Mouse (Mus musculus) neutrophil, adult 5-6 weeks (primary cell): ENCODE measurements around the gene Kcnab1. TPM values are rescaled to one million over a fixed set of nuclear protein-coding genes. Genes with fewer than 3 reads are reported as not detected.

ENCODE experiments used
- ATAC-seq: fragments of 151-379, 151-347 bp; 2 replicates; pipeline ENCODE4 v1.8.0; 2017; ENCODE audit warnings: mild to moderate bottlenecking, moderate TSS enrichment; ENCODE audit not compliant: insufficient number of reproducible peaks, poor library complexity, low FRiP score, severe bottlenecking; ENCODE audit errors: extremely low read depth
- total RNA-seq: library from RNA; stranded (forward); fragments of 200-1000 nt; gene quantifications from 2 replicates; pipeline ENCODE4 v1.2.3, GENCODE M21; 2017

Gene Kcnab1
- total RNA-seq, 1 experiment from 2014 or later, result 0.47 TPM

DNA sequence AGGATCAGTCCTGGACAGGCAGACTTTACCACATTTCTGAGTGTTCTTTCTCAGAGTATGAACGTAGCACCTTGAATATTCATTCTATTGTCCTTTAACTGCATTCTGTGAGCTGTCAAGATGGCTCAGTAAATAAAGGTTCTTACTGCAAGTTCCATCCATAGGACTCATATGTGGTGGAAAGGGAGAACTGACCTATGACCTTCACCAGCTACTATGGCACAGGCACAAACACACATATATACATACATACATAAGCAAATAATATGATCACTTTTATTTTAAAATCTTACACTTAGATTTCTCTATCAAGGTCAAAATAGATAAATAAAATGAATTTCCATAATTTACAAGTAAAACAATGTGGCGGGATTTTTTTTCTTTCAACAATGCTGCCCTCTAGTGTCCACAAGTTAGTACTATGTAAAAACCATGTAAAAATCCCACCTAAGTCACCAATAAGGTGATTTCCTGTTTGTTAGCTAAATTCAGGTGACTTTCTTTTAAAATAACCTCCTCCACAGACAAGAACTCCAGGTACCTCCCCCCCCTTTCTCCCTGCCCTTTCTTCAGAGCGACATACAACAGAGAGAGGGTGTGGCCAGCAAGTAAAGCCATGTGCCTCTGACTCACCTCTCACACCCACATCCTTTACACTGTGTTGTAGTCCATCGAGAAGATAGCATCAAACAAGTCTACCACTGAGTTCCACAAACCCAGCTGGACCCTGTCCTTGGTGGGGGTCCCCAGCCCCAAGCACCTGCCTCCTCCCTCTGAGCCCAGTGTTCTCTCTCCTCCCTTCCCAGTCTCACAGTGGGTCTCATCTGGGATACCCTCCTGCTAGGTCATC is 243.3 kb downstream of the Kcnab1 start:
- 0 out of 2 replicates have a peak, but pooled peaks have one; percentile 16 for ATAC-seq

DNA sequence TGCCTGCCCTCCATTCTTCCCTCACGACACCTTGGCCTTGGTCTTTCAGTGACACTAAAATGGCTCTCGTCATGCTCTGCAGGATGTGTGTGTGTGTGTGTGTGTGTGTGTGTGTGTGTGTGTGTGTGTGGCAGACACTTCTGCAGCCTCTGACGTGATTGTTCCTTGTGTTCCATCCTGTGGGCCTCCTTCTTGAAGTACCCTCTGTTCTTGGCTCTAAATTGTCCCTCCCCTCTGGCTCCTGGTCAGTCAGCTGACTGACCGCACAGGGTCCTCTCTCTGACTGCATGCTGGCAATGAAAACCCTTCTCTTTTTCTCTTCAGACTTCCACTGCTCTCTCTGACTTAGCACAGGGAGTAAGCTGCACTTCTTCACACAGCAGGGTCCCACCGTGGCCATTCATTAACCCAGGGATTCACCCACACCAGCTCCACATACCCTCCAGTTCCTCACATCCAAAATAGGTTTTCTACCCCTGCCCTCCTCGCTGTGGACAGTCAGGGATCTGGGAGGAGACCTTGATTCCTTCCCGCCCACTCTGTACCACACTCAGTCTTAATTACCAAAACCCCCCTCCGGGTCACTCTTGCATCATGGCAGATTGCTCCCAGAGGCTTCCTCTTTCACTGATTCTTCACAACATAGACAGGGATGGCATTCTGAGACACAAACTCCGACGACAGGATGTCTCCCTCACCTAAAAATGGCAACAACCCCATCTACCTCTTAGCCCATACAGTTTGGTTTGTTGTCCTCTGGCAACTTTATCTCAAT is 244.3 kb downstream of the Kcnab1 start:
- no peak for ATAC-seq

DNA sequence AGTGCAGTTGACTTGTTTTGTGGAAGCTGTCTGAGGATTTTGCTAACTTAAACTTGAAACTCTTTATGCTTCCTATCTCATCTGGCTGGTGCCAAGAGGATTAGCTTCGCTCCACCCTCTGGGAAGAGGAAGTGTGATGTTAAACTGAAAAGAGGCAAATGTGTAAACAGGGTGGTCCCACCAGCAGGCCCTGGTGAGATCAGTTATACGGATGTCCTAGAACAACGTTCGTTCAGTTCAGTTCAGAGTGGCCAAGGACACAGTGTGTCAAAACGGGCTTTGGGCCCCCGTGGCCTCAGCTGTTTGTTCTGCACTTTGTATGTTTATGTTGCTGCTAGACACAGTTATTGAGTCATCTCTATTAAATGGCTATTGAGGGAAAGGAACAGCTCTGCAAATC is 246.3 kb downstream of the Kcnab1 start:
- no peak for ATAC-seq

DNA sequence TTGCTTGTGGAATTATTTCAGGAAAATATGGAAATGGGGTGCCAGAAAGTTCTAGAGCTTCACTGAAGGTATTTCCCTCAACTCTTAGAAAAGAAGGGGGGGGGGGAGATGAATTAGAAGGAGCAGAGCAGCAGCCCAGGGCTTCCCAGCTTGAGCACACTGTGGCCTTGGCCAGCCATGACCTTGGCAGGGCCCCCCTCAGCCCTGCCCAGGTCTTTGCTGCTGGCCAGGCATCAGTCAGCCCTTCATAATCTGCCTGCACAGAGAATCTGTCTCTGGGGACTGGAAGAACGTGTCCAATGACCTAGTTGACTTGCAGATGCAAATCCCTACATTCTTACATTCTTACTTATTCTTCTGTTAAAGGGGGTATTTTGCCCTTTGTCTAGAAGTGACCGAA is 249.1 kb downstream of the Kcnab1 start:
- no peak for ATAC-seq

DNA sequence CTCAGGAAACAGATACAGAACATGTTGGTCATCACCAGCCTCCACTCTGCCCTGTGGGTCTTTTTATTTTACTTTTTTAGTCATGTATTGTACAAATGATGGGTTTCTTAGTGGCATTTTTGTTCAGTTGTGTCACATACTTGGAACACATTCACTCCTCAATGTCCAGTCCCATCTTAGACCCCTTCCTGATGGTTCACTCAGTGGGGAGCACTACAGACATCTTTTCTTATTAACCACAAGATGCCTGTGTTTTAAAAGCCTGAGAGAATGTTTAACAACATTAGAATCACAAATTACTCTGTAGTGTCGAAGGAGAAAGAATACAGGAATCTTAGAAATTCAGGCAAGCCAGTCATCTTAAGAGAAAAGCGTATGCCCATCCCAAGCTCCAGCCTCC is 249.7 kb downstream of the Kcnab1 start:
- ATAC-seq, result no peak

DNA sequence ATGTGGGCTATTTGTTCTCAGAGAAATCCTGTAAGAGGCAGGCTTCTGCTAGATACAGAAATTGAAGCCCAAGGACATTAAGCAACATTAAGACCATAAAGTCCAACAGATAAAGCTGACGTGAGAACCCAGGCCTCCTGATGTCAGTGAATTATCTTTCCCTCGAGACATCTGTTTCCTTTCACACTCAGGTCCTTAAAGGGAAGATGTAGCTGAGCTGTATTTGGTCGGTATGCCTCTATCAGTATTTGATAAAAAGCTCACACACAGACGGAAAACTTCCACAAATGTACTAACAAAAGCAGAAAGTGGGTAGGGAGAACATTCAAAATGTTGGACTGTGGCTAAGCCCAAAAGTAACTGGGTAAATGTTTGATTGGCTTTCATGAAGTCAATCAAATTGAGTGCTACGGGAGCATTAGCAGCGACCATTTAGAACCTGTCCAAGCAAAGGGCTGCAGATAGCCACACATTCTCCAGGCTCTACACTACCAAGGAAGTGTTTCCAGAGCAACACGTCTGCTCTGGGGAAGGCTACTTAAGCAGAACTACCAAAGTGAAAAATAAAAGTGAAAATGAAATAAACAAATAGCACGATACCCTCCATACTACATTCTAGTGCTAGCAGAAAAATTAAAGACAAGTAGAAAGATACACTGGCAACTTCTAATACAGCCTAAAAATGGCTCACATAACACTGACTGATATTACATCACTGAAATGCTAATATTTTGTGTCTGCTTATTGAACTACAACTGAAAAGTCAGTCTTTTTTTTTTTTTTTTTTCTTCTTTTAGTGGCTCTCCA is 251.2 kb downstream of the Kcnab1 start:
- ATAC-seq, result no peak

DNA sequence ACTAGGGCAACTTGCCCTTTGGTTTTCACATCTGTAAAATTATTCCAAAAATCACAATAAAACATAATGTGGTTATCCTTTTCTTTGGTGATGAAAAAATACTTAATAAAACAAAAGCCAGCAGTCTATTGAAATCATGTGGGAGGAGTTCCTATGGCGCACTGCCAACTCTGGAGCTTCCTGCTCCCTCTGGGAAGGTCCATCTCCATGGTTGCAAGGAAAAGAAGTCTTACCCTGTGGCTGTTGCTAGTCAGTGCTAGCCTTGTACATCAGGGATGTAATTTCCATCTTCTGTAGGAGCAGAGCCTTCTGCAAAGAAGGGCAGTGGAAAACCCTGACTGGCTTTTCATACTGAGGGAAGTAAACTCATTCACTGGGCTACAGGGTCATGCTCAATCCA is 254.3 kb downstream of the Kcnab1 start:
- no peak for ATAC-seq

DNA sequence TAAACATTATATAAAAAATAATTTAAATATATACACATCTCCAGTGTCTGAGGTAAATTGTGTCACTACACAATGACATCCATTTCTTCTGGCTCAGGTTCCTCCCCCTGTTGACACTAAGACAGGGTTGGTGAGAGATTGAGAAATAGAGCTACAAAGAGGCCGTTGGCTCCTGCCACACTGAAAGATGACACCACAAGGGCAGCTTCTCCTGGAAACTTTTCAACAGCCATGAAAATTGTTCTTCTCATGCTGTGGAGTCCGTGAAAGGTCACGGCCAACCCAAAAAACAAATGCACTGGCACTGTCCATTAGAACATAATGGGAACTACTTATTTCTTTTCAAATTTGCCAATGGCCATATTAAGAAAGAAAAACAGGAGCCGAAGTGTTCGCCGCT is 256.0 kb downstream of the Kcnab1 start:
- ATAC-seq, result no peak

DNA sequence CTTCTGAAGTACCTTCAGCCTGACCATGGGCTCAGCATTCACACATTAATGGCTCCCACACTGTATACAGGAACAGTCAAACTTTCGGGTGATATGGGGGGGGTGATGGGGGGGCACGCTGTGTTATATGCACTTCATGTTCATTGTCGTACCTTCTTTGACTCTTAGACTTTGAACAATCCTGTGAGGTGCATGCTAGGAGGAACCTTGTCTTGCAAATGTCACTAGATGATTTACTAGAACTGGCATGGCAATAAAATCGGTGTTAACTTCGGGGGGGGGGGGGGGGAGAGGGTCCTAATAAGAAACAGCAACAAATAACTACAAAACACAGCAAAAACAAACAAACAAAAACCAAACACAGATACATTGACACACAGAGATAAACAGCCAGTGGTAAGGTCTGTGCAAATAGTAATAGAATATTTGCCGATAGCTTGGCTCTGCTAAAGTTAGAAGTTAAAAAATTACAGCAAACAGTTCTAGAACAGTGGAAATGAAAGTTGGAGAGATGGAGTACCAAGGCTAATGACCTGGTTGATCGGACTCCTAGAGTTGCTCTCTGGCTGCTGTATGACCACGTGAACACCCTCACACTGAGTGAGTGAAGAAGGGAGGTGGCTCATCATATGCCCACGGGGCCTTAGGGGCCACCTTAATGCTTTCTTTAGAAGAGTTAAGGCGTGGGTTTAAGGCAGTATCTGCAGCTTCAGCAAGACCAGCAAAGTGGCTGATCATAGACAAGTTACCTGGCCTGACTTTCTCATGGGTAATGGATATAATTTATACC is 256.9 kb downstream of the Kcnab1 start:
- no peak for ATAC-seq

DNA sequence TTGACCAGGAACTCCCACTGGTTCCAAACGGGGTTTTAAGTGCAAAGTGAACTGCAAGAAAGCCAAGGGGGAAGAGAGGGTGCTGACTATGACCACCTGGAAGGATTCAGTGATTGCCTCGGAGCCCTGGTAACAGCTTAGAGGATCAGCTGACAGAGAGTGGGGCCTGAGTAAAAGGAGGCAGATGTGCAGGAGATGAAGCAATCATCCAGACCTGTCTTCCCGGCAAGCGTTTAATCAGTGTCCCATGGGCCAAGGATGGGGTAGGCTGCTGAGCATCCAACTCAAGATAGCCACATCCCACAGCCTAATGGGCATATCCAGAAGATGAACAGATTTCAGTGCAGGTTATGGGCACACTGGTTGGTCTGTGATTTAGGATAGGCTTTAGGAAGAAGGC is 258.8 kb downstream of the Kcnab1 start:
- no peak for ATAC-seq

DNA sequence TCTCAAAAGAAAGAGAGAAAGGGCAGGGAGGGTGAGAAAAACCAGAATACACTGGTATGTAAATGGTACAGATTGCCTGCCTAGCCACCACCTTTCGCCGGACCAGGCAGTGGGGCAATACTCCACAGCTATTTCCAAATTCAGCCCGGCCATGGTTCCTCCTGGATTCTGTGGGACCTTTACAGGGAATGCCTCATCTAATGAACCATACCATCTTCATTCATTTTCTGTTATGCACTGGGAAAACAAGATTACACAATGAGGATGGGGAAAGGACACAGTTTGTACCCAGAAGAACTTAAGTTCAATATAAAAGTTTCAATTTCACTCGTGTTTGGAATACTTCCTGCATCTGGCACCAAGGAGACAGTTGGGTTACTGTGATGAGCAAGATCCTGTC is 263.4 kb downstream of the Kcnab1 start:
- no peak for ATAC-seq

DNA sequence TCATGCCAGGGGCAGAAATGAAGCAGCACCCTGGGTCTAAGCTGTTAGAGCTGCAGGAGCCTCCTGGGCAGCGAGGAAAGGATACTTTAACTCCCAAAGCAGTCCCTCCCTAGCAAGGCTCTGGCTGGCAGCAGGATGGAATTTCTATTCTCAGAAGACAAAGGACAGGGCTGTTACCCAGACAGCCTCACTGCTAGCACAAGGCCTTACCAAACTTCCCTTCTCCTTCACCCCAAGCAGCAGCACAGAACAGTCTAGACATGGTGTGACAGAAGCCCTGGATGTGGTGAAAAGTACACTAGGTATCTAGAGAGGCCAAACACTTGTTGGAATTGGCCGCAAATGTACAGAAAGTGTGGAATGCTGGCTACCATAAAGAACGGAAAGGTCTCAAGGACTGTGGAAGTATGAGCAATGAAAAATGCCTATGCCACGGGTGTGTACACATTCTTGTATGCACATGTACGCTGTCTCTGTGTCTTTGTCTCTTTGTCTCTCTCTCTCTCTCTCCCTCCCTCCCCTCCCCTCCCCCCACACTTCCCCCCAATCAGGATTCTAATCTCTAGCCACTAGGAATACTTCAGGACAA is 264.5 kb downstream of the Kcnab1 start:
- no peak for ATAC-seq

DNA sequence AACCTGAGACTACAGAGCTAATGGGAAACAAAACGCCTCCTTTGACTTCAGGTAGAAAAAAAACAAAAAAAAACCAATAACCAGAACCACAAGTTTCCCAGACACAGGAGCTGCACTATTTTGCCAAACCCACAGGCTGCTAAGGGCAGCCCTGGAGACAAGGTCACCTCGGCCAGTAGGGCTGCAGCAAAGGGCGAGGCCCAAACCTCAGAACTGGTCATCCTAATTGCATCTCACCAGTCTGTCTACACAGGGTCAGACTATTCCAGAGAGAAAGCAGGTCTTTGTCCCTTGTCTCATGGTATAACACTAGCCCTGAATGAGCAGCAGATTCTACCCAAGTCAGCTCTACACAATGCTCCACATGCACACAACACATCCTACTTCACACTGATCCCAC is 265.5 kb downstream of the Kcnab1 start:
- no peak for ATAC-seq

DNA sequence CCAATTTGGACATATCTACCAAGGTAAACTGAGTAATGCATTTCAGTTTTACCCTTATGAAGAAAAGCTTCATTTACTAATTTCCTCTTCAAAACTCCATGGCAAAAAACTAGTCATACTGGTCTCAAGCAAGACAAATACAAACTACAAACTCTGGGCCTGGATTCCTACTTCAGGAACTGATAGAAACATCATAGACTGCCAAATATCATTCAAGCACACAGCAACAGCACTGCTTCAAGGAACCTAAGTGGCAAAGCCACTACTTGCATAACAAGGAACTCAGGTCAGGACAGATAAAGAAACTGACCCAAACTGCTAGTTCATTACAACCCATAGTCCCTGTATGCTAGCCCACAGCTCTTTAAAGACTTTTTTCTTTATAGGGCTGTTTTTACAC is 269.5 kb downstream of the Kcnab1 start:
- no peak for ATAC-seq

DNA sequence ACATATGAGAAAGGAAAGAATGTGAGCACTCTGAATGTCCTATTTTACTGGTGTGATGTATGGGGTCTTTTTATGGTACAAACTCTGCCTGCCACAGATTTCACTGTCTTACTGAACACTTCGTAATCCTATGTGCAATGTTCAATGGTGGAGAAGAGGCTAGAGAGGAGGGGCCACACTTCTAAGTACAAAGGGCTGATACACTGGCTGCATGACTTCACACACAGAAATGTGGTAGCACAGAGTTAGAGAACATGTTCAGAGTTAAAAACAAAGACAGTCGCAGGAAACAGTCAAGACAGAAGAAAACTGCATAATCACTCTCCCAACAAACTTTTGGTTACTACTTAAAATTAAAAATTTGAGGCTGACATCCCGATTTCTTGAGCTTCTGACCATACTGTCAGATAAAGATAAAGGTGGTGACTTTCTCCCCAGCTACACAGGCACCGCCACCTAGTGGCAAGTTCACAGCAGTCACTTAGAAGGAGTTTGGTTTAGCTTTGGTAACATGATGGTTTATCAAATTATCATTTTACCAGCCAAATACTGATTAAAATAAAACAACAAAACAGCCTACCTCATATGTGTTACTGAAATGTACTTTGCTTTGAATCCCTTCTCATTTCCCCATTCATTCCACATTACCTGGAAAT is 270.8 kb downstream of the Kcnab1 start:
- peak; percentile 58; the same call in 1 of the 2 replicates for ATAC-seq

DNA sequence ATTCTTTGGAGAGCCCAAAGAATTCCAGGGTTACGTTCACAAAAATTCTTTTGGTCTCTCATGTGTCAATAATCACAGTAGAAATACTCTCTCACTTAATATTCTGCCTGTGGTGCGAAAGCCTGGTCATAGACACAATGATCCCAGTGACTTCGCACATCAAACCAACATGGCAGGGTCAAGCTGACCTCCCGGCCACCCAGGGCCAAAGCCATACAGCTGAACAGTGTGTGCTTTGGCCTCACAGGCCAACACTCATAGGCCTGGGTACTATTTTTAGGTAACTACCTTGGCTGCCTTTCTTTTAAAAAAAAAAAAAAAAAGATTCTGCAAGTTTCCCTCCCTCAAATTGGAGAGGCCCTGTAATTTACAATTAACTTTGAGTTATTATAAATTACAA is 271.9 kb downstream of the Kcnab1 start:
- no peak for ATAC-seq

DNA sequence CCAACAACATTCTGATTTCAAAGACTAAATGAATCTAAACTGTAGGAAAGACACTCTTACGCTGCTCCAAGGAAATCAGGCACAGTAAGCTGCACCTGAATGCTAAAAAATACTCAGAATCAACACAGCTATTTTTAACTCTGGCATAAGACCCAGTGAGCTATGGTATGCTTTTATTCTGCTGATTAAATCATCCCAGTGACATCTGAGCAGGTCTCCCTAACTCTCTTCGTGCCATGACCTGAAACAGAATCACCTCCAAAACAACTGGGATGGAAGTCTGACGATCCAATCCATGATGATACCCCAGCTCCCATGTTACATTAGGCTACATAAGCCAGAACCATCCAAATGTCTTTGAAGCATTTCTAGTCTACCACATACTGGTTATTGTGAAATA is 275.2 kb downstream of the Kcnab1 start:
- ATAC-seq, result no peak

DNA sequence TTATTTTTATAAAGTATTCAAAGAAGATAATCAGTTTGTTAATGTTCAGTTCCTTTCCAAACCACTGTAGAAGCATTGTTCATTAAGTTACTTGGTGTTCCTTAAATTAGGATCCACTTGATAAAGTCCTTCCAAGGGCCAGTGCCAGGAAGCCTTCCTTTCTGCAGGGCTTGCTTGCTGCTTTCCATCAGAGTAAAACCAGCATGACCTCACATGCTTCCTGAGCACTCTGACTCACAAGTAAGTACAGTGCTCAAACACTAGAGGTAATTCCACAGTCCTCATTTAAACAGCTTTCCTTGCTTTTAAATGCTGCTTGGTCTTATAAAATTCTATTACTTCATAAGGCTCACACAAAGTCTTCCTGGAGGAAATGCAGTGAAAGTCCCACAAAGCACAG is 276.6 kb downstream of the Kcnab1 start:
- ATAC-seq, result no peak
